Mouse (Mus musculus) thymus, postnatal 4 days (tissue): Measurements from ENCODE around the gene Tcp1.
"Not testable (repeated sequence)": the region's sequence is repeated elsewhere in the genome, so short reads cannot be mapped to it uniquely, and the experiment has no call there.

ENCODE experiments used
- DNase-seq: peaks from one replicate; pipeline ENCODE4 v3.0.0; 2021

Gene Tcp1

GRCm38 (mm10) chr17:12915881-12916583, 531 bp downstream of the Tcp1 start, which contains the start of gene Mrpl18:
Gene Mrpl18, minus strand, starts transcription at chr17:12916345.
- peak; percentile 97 for DNase-seq

GRCm38 (mm10) chr17:12916588-12917380, 1.3 kb downstream of the Tcp1 start:
- DNase-seq, result peak; percentile 72

GRCm38 (mm10) chr17:12921073-12921472, 5.6 kb downstream of the Tcp1 start:
- no peak for DNase-seq

GRCm38 (mm10) chr17:12925001-12925400, 9.5 kb downstream of the Tcp1 start:
- DNase-seq, result no peak

- no peak for DNase-seq
These were observed 10.2 kb downstream of the Tcp1 start for GRCm38 (mm10) chr17:12925703-12926180.

GRCm38 (mm10) chr17:12931576-12931975, 16.1 kb downstream of the Tcp1 start:
- DNase-seq, result not testable (repeated sequence)

- DNase-seq, result no peak
These were observed 20.2 kb downstream of the Tcp1 start for GRCm38 (mm10) chr17:12935719-12936118.

GRCm38 (mm10) chr17:12937412-12937970, 22.0 kb downstream of the Tcp1 start:
- no peak for DNase-seq

GRCm38 (mm10) chr17:12938077-12938476, 22.6 kb downstream of the Tcp1 start:
- DNase-seq, result no peak

GRCm38 (mm10) chr17:12939377-12940148, 24.1 kb downstream of the Tcp1 start:
- DNase-seq, result not testable (repeated sequence)

- no peak for DNase-seq
These were observed 24.8 kb downstream of the Tcp1 start, which contains the start of gene Acat3 for GRCm38 (mm10) chr17:12940151-12940805. Gene Acat3, minus strand, starts transcription at chr17:12940600.

GRCm38 (mm10) chr17:12941543-12942260, 26.2 kb downstream of the Tcp1 start:
- no peak for DNase-seq

GRCm38 (mm10) chr17:12942459-12943162, 27.1 kb downstream of the Tcp1 start:
- DNase-seq, result no peak

GRCm38 (mm10) chr17:12949669-12950068, 34.2 kb downstream of the Tcp1 start:
- no peak for DNase-seq

- no peak for DNase-seq
These were observed 41.2 kb downstream of the Tcp1 start for GRCm38 (mm10) chr17:12956664-12957063.

- not testable (repeated sequence) for DNase-seq
These were observed 43.9 kb downstream of the Tcp1 start for GRCm38 (mm10) chr17:12959377-12959776.

- DNase-seq, result peak; percentile 97
These were observed 44.9 kb downstream of the Tcp1 start, which contains the start of gene Acat2 for GRCm38 (mm10) chr17:12960331-12960873. Gene Acat2, minus strand, starts transcription at chr17:12960747.

GRCm38 (mm10) chr17:12963476-12963875, 48.0 kb downstream of the Tcp1 start:
- DNase-seq, result no peak

- DNase-seq, result no peak
These were observed 51.7 kb downstream of the Tcp1 start for GRCm38 (mm10) chr17:12967173-12967572.

GRCm38 (mm10) chr17:12973851-12974250, 58.4 kb downstream of the Tcp1 start:
- no peak for DNase-seq
